8 mouse cellular contexts compared by ENCODE assay signal in genomic region chr1:160044237-160045021, GRCm38 (mm10). TPM values are rescaled to one million over a fixed set of nuclear protein-coding genes. Genes with fewer than 3 reads are reported as not detected.
DNase-seq lines count a peak whose midpoint lies in the region; ATAC-seq lines count a peak whose summit lies in the region.

Gene 4930523C07Rik (plus strand): TSS chr1:160044382.

- no peaks in the 10 kb centered on the region for H3K9me3 ChIP-seq in liver, embryonic 15.5 days (replicated peaks)

- no peaks in the 10 kb centered on the region; the same call in 1 of the 2 replicates for H3K27me3 ChIP-seq in liver, embryonic 15.5 days

- H3K4me2 ChIP-seq in liver, embryonic 15.5 days, result peak within 1 kb of the TSS; percentile 83

- peak within 1 kb of the TSS; percentile 86 for H3K27ac ChIP-seq in liver, embryonic 15.5 days (replicated peaks)

- ATAC-seq in common myeloid progenitor, adult 5-6 weeks (replicated peaks; ENCODE audit: low read depth, poor library complexity, severe bottlenecking), result peak; percentile 88
- peak; percentile 69 for ATAC-seq in inflammation-experienced regulatory T-cells, adult 6 months
- ATAC-seq in liver, embryonic 15.5 days (ENCODE audit: insufficient read depth), result peak; percentile 87

- no peaks in the 10 kb centered on the region; the same call in 1 of the 2 replicates for H3K36me3 ChIP-seq in liver, embryonic 15.5 days (replicated peaks)

- DNase-seq in right cerebral cortex, postnatal 10 days (ENCODE audit: low spot score in 2 of 2), result peak; percentile 34 to 40
- DNase-seq in right cerebral cortex, postnatal 25 days, result no peak
- DNase-seq in gastrocnemius, postnatal 36 days, result peak; percentile 65 to 77
- peak; percentile 83 to 84 for DNase-seq in natural killer cell, adult 2 months (ENCODE audit: low spot score in 2 of 2)
- DNase-seq in testis, postnatal 10 days (ENCODE audit: low spot score), result peak; percentile 78

- under 1% methylated on average over 33 of the region's 33 CpGs for whole genome bisulfite sequencing in liver, embryonic 15.5 days (ENCODE audit: insufficient replicate concordance)

- peak within 1 kb of the TSS; percentile 71 for H3K9ac ChIP-seq in liver, embryonic 15.5 days

- H3K4me1 ChIP-seq in liver, embryonic 15.5 days (replicated peaks), result peaks cover 64% of the 10 kb centered on the region

- H3K4me3 ChIP-seq in liver, embryonic 15.5 days (replicated peaks), result peak within 1 kb of the TSS; percentile 67

- intact Hi-C loops in gastrocnemius, postnatal 36 days (cut with DNase I), result no loop called here

RNA-seq across cellular contexts. Expression of gene 4930523C07Rik, which starts in this region (rescaled TPM):
- total RNA-seq in common myeloid progenitor, adult 5-6 weeks (2017), result 31.8 and 80.5 TPM in 2 replicates
- 1 to 10 TPM; 5.1 to 5.7 TPM for total RNA-seq in gastrocnemius, postnatal 36 days (2021)
- polyA plus RNA-seq in inflammation-experienced regulatory T-cells, adult 6 months (2017; shearing (Covaris generic)), result 100 to 1,000 TPM; 146 to 245 (median 156) TPM
- polyA plus RNA-seq in liver, embryonic 15.5 days (2015; fragmentation: Nextera tagmentation; extraction: Ambion mirVana), result 24.9 and 25.5 TPM in 2 replicates
